Mouse (Mus musculus): ENCODE data around the gene Klri1. TPM values are rescaled to one million over a fixed set of nuclear protein-coding genes. Genes with fewer than 3 reads are reported as not detected.
"Not testable (repeated sequence)": the region's sequence is repeated elsewhere in the genome, so short reads cannot be mapped to it uniquely, and the experiment has no call there.

Klri1 gene
- polyA plus RNA-seq, 1 experiment from 2014 or later: not detected

DNA sequence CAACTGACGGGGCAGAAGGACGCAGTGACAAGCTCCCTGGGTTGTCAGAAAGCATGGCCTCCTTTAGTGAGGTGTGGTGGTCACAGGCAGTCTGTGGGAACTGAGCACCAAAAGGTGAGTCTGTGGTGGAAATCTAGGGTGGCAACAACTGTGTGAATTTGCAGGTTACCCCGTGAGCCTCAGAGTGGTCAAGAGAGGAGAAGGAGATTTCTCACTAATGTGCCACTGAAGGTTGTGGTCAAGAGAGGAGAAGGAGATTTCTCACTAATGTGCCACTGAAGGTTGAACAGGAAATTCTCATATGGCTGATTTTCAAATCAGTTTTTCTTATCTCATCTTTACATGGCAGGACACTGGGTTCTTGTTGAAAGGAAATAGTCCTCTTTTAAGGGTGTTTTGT is 55.6 kb downstream of the Klri1 start:
- H3K4me1 ChIP-seq; H3K27me3 ChIP-seq; H3K9ac ChIP-seq; ATAC-seq (ENCODE audit: low FRiP score, low read depth); H3K4me2 ChIP-seq (replicated peaks); H3K4me3 ChIP-seq; H3K36me3 ChIP-seq; H3K9me3 ChIP-seq; H3K27ac ChIP-seq: not testable (repeated sequence)
- no CpG with 5 or more reads among the region's 3 CpGs for WGBS

DNA sequence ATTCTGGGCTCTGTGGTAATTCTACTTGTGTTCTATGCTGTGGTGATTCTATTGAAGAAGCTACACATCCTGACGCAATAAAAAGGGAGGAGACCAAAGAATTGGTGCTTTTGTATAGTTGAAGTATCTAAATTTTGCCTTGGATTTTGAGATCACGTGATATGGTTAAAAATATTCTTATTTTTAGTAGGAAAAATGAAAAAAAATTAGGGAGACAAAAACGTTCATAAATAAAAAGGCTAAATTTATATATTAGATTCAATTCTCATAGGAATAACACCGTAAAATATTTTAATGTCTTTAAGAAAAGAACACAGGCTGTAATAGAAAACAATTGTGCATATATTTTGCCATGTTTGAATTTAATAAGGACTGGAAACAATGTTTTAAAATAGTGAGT is 56.3 kb downstream of the Klri1 start, which contains the start of gene Klrc2:
Klrc2 (minus strand) TSS at position 101 of the 400 bp plus-strand sequence.
- WGBS: 74% methylated on average over 4 of the region's 4 CpGs
- H3K4me1 ChIP-seq; H3K4me3 ChIP-seq; H3K27ac ChIP-seq; H3K4me2 ChIP-seq (replicated peaks); H3K27me3 ChIP-seq; ATAC-seq (ENCODE audit: low FRiP score, low read depth); H3K9ac ChIP-seq; H3K36me3 ChIP-seq; H3K9me3 ChIP-seq: not testable (repeated sequence)

Small RNAs within 50 kb of the gene (microRNA-seq; reads per million reads assigned to microRNA genes)
- gene Mir680-1: not detected

Other genes starting within 250 kb of the Klri1 start
- gene Olr1, start 210.0 kb downstream of the Klri1 start, polyA plus RNA-seq (2015; fragmentation: Nextera tagmentation; extraction: Ambion mirVana): not detected in 2 replicates
- 0.06 TPM in 1 of 2 replicates, not detected in the other for gene Tmem52b, start 204.6 kb downstream of the Klri1 start, polyA plus RNA-seq (2015; fragmentation: Nextera tagmentation; extraction: Ambion mirVana)
- gene Gabarapl1, start 184.0 kb downstream of the Klri1 start, polyA plus RNA-seq (2015; fragmentation: Nextera tagmentation; extraction: Ambion mirVana): 55.4 and 55.5 TPM in 2 replicates
- gene Klre1, start 139.2 kb downstream of the Klri1 start, polyA plus RNA-seq (2015; fragmentation: Nextera tagmentation; extraction: Ambion mirVana): not detected in 2 replicates
- 0.26 TPM in 1 of 2 replicates, not detected in the other for gene Klrd1, start 125.3 kb downstream of the Klri1 start, polyA plus RNA-seq (2015; fragmentation: Nextera tagmentation; extraction: Ambion mirVana)
- gene Klrk1, start 93.3 kb downstream of the Klri1 start, polyA plus RNA-seq (2015; fragmentation: Nextera tagmentation; extraction: Ambion mirVana): 0.04 and 0.18 TPM in 2 replicates
- not detected in 2 replicates for gene Klrc3, start 73.8 kb downstream of the Klri1 start, polyA plus RNA-seq (2015; fragmentation: Nextera tagmentation; extraction: Ambion mirVana)
- gene Klrc2, start 56.4 kb downstream of the Klri1 start, polyA plus RNA-seq (2015; fragmentation: Nextera tagmentation; extraction: Ambion mirVana): not detected in 2 replicates
- not detected in 2 replicates for gene Klrc1, start 38.2 kb downstream of the Klri1 start, polyA plus RNA-seq (2015; fragmentation: Nextera tagmentation; extraction: Ambion mirVana)
- not detected in 2 replicates for gene Klri2, start 23.4 kb upstream of the Klri1 start, polyA plus RNA-seq (2015; fragmentation: Nextera tagmentation; extraction: Ambion mirVana)
- gene Gm156, start 67.1 kb upstream of the Klri1 start, polyA plus RNA-seq (2015; fragmentation: Nextera tagmentation; extraction: Ambion mirVana): not detected in 2 replicates
- not detected in 2 replicates for gene Gm17631, start 145.5 kb upstream of the Klri1 start, polyA plus RNA-seq (2015; fragmentation: Nextera tagmentation; extraction: Ambion mirVana)
- gene Klra17, start 159.5 kb upstream of the Klri1 start, polyA plus RNA-seq (2015; fragmentation: Nextera tagmentation; extraction: Ambion mirVana): not detected in 2 replicates
- gene Klra5, start 200.5 kb upstream of the Klri1 start, polyA plus RNA-seq (2015; fragmentation: Nextera tagmentation; extraction: Ambion mirVana): not detected in 2 replicates